Mouse (Mus musculus): ENCODE measurements around the gene Bean1.

DNA sequence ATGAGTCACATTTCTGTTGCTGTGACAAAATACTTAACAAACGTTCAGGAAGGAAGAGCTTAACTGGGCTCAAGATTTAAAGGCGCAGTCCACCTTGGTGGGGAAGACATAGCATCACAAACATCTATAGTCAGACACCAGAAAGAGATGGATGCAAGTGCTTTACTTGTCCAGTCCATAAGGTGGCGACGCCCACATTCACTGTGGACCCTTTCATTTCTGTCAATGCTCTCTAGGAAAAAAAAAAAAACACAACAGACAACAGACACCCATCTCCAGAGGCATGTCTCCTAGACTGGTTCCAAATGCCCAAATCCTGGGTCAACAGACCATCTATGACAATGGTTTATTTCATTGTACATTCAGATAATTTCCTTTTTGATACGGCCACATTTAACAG is 45.7 kb upstream of the Bean1 start:
- TF ChIP-seq E2F4 (IDR thresholded peaks at IDR 0.05; ENCODE audit: borderline replicate concordance, low read depth, low read length) (no peak), UBTF (IDR thresholded peaks at IDR 0.05; ENCODE audit: borderline replicate concordance, insufficient read depth, low read depth, low read length) (no peak), CTCF (IDR thresholded peaks at IDR 0.05 in 2 of 3, conservative IDR thresholded peaks at IDR 0.05 in 1 of 3; ENCODE audit: control insufficient read depth in 1 of 3, insufficient read depth in 1 of 3, low read depth in 2 of 3, low read length in 3 of 3, poor library complexity in 1 of 3, severe bottlenecking in 1 of 3) (no peak), TCF12 (IDR thresholded peaks at IDR 0.05; ENCODE audit: low read depth, low read length) (no peak), EP300 (IDR thresholded peaks at IDR 0.05; ENCODE audit: low read depth in 1 of 2, low read length in 2 of 2) (no peak), ELF1 (IDR thresholded peaks at IDR 0.05; ENCODE audit: low read depth, low read length) (no peak), ZNF384 (IDR thresholded peaks at IDR 0.05; ENCODE audit: low read depth, low read length) (no peak), POLR2AphosphoS2 (IDR thresholded peaks at IDR 0.05; ENCODE audit: low read length) (no peak), USF1 (IDR thresholded peaks at IDR 0.05; ENCODE audit: low read depth, low read length) (no peak), POLR2A (IDR thresholded peaks at IDR 0.05; ENCODE audit: control insufficient read depth in 1 of 2, insufficient read depth in 1 of 2, low read depth in 1 of 2, low read length in 2 of 2, poor library complexity in 1 of 2) (no peak), ZMIZ1 (IDR thresholded peaks at IDR 0.05; ENCODE audit: low read depth, low read length) (no peak), MAFK (IDR thresholded peaks at IDR 0.05; ENCODE audit: borderline replicate concordance, low read depth, low read length) (no peak), MAZ (IDR thresholded peaks at IDR 0.05; ENCODE audit: low read depth, low read length) (no peak), KAT2A (conservative IDR thresholded peaks at IDR 0.05; ENCODE audit: low read depth, low read length) (no peak)
